Mouse (Mus musculus): ENCODE data around the gene Cartpt. TPM values are rescaled to one million over a fixed set of nuclear protein-coding genes. Genes with fewer than 3 reads are reported as not detected.

Cartpt gene
- polyA plus RNA-seq (2014; fragmentation: Nextera tagmentation; extraction: Ambion mirVana), result 4.1 and 7.2 TPM in 2 replicates

DNA sequence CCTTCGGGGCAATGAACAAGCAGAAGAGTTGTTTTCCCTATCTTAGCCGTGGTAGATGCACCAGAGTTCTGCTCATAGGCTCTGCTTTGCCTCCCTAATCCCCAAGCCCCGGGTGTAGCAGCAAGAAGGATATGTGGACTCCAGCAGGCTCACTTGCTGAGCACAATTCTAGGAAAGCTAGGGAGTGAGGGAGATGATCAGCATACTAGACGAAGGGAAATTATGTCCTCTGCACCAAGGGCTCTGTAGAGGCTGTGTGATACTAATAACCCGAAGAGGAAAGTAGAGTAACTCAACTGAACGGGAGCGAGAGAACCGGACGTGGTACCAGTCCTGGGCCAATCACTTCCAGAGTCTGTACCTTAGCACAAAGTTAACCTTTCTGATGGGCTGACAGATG is at the start of gene Cartpt:
Gene Cartpt (minus strand): TSS at position 127 of the 400 bp plus-strand sequence.
- WGBS, result 41% methylated on average over 9 of the region's 9 CpGs
- DNase-seq (ENCODE audit: low spot score), result no peak
- no peaks in the 10 kb centered on the region for H3K4me1 ChIP-seq (ENCODE audit: control insufficient read depth, insufficient read depth, low read length)

GRCm38 (mm10) chr13:99947417-99947816 is 46.5 kb upstream of the Cartpt start:
- H3K36me3 ChIP-seq (replicated peaks; ENCODE audit: control insufficient read depth, insufficient read depth, low read depth, low read length), result no peaks in the 10 kb centered on the region
- WGBS, result 87% methylated on average over 4 of the region's 4 CpGs
- no peak overlapping the region for H3K27ac ChIP-seq (replicated peaks; ENCODE audit: low read depth, low read length)
- no peak overlapping the region for H3K4me3 ChIP-seq (ENCODE audit: low read depth, low read length)
- H3K9ac ChIP-seq (replicated peaks; ENCODE audit: low read length), result no peak overlapping the region
- DNase-seq (ENCODE audit: low spot score), result no peak
- no peak overlapping the region for H3K4me2 ChIP-seq (ENCODE audit: low read depth, low read length)
- H3K27me3 ChIP-seq (ENCODE audit: control insufficient read depth, insufficient read depth, low read length), result no peaks in the 10 kb centered on the region
- H3K9me3 ChIP-seq (replicated peaks; ENCODE audit: control insufficient read depth, low read length), result no peaks in the 10 kb centered on the region
- ATAC-seq (replicated peaks; ENCODE audit: insufficient number of reproducible peaks, low FRiP score, low TSS enrichment, low read depth), result no peak
- no peaks in the 10 kb centered on the region for H3K4me1 ChIP-seq (ENCODE audit: control insufficient read depth, insufficient read depth, low read length)

More for the DNA sequence above, at the start of gene Cartpt:
- Histone ChIP-seq H3K9ac (replicated peaks; ENCODE audit: low read length) (no peak within 1 kb of the TSS), H3K36me3 (replicated peaks; ENCODE audit: control insufficient read depth, insufficient read depth, low read depth, low read length) (no peaks in the 10 kb centered on the region), H3K27me3 (ENCODE audit: control insufficient read depth, insufficient read depth, low read length) (peaks cover 25% of the 10 kb centered on the region), H3K9me3 (replicated peaks; ENCODE audit: control insufficient read depth, low read length) (no peaks in the 10 kb centered on the region), H3K27ac (replicated peaks; ENCODE audit: low read depth, low read length) (no peak within 1 kb of the TSS), H3K4me3 (ENCODE audit: low read depth, low read length) (no peak within 1 kb of the TSS; the same call in 1 of the 2 replicates), H3K4me2 (ENCODE audit: low read depth, low read length) (peak within 1 kb of the TSS; percentile 43)
- no peak for ATAC-seq (replicated peaks; ENCODE audit: insufficient number of reproducible peaks, low FRiP score, low TSS enrichment, low read depth)

DNA sequence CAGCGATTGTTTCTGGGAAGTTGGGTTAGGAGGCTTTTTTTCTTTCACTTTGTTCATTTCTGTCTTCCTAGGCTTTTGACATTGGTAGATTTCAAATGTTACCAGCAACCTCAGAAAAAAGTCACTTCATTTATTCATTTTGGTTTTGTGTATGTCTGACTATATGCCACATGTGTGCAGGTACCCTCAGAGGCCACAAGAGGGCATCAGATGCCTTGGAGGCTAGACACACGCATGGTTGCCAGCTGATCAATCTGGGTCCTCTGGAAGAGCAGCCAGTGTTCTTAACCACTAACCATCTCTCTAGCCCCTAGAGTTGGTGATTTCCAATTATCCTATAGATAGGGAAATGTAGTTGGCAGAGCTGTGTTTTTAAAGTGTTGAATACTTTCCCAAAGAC is 42.6 kb upstream of the Cartpt start:
- no peak for DNase-seq (ENCODE audit: low spot score)
- no peaks in the 10 kb centered on the region for H3K9me3 ChIP-seq (replicated peaks; ENCODE audit: control insufficient read depth, low read length)
- H3K4me3 ChIP-seq (ENCODE audit: low read depth, low read length), result no peak overlapping the region
- no peaks in the 10 kb centered on the region; the same call in 1 of the 2 replicates for H3K36me3 ChIP-seq (replicated peaks; ENCODE audit: control insufficient read depth, insufficient read depth, low read depth, low read length)
- ATAC-seq (replicated peaks; ENCODE audit: insufficient number of reproducible peaks, low FRiP score, low TSS enrichment, low read depth), result no peak
- H3K9ac ChIP-seq (replicated peaks; ENCODE audit: low read length), result no peak overlapping the region
- H3K27ac ChIP-seq (replicated peaks; ENCODE audit: low read depth, low read length), result no peak overlapping the region
- H3K27me3 ChIP-seq (ENCODE audit: control insufficient read depth, insufficient read depth, low read length), result no peaks in the 10 kb centered on the region
- WGBS, result 92% methylated on average over 2 of the region's 2 CpGs
- no peak overlapping the region for H3K4me2 ChIP-seq (ENCODE audit: low read depth, low read length)
- no peaks in the 10 kb centered on the region for H3K4me1 ChIP-seq (ENCODE audit: control insufficient read depth, insufficient read depth, low read length)

DNA sequence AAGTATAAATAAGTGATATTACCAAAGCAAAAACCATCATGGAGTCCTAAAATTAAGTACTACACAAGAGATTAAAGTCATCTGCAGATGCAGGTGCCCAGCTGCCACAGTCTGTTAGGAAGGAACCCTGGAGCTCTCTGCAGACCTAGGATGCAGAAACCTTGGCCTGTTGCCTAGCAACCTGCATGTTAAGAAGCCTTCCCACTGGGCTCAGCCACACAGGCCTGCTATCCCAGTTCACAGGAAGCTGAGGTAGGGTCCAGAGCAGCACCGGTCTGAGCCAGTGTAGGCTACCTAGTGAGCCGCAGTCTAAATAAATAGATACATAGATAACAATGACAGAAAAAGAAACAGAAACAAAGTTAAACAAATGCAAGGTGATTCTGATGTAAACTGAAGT is 39.7 kb upstream of the Cartpt start:
- Histone ChIP-seq H3K9me3 (replicated peaks; ENCODE audit: control insufficient read depth, low read length) (no peaks in the 10 kb centered on the region), H3K27ac (replicated peaks; ENCODE audit: low read depth, low read length) (no peak overlapping the region), H3K27me3 (ENCODE audit: control insufficient read depth, insufficient read depth, low read length) (no peaks in the 10 kb centered on the region), H3K4me3 (ENCODE audit: low read depth, low read length) (no peak overlapping the region), H3K4me2 (ENCODE audit: low read depth, low read length) (no peak overlapping the region), H3K36me3 (replicated peaks; ENCODE audit: control insufficient read depth, insufficient read depth, low read depth, low read length) (no peaks in the 10 kb centered on the region; the same call in 1 of the 2 replicates), H3K4me1 (ENCODE audit: control insufficient read depth, insufficient read depth, low read length) (no peaks in the 10 kb centered on the region), H3K9ac (replicated peaks; ENCODE audit: low read length) (no peak overlapping the region)
- WGBS, result 22% methylated on average over 2 of the region's 2 CpGs
- ATAC-seq (replicated peaks; ENCODE audit: insufficient number of reproducible peaks, low FRiP score, low TSS enrichment, low read depth) (peak; percentile 85; the same call in 1 of the 2 replicates), DNase-seq (ENCODE audit: low spot score) (peak; percentile 68)

- H3K4me1 ChIP-seq (ENCODE audit: control insufficient read depth, insufficient read depth, low read length), result no peaks in the 10 kb centered on the region
- 80% methylated on average over 8 of the region's 8 CpGs for WGBS
- H3K36me3 ChIP-seq (replicated peaks; ENCODE audit: control insufficient read depth, insufficient read depth, low read depth, low read length), result no peaks in the 10 kb centered on the region; the same call in 1 of the 2 replicates
- DNase-seq (ENCODE audit: low spot score) (no peak), ATAC-seq (replicated peaks; ENCODE audit: insufficient number of reproducible peaks, low FRiP score, low TSS enrichment, low read depth) (no peak)
- no peak overlapping the region for H3K4me2 ChIP-seq (ENCODE audit: low read depth, low read length)
- H3K27ac ChIP-seq (replicated peaks; ENCODE audit: low read depth, low read length), result no peak overlapping the region
- H3K9me3 ChIP-seq (replicated peaks; ENCODE audit: control insufficient read depth, low read length), result no peaks in the 10 kb centered on the region
- H3K4me3 ChIP-seq (ENCODE audit: low read depth, low read length), result no peak overlapping the region
- H3K9ac ChIP-seq (replicated peaks; ENCODE audit: low read length), result no peak overlapping the region
- H3K27me3 ChIP-seq (ENCODE audit: control insufficient read depth, insufficient read depth, low read length), result no peaks in the 10 kb centered on the region
Measured at GRCm38 (mm10) chr13:99939320-99939671, 38.4 kb upstream of the Cartpt start.

- ATAC-seq (replicated peaks; ENCODE audit: insufficient number of reproducible peaks, low FRiP score, low TSS enrichment, low read depth), result no peak
- WGBS, result 81% methylated on average over 10 of the region's 10 CpGs
- no peak overlapping the region for H3K4me3 ChIP-seq (ENCODE audit: low read depth, low read length)
- no peaks in the 10 kb centered on the region for H3K9me3 ChIP-seq (replicated peaks; ENCODE audit: control insufficient read depth, low read length)
- H3K9ac ChIP-seq (replicated peaks; ENCODE audit: low read length), result no peak overlapping the region
- H3K4me1 ChIP-seq (ENCODE audit: control insufficient read depth, insufficient read depth, low read length), result no peaks in the 10 kb centered on the region
- no peak overlapping the region for H3K27ac ChIP-seq (replicated peaks; ENCODE audit: low read depth, low read length)
- H3K36me3 ChIP-seq (replicated peaks; ENCODE audit: control insufficient read depth, insufficient read depth, low read depth, low read length), result no peaks in the 10 kb centered on the region; the same call in 1 of the 2 replicates
- DNase-seq (ENCODE audit: low spot score), result no peak
- no peaks in the 10 kb centered on the region for H3K27me3 ChIP-seq (ENCODE audit: control insufficient read depth, insufficient read depth, low read length)
- no peak overlapping the region for H3K4me2 ChIP-seq (ENCODE audit: low read depth, low read length)
Measured at GRCm38 (mm10) chr13:99938606-99939319, 37.9 kb upstream of the Cartpt start.

DNA sequence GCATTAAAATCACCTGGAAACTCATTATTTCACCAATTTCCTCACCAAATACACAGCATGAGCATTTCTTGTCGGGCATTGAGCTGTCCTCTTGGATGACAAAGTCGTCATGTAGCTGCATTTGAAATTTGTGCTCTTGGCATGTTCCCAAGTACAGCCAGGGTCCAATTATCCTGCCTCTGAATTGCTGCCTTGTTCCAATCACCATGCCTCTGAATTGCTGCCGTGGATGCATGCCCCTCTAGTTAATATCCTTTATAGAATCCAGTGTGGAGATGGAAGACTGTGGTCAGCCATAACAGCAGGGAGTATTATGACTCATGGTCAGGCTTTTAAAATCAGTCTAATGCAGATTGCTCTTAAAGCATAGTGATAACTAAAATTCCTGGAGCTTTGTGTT is 36.9 kb upstream of the Cartpt start:
- Histone ChIP-seq H3K9ac (replicated peaks; ENCODE audit: low read length) (no peak overlapping the region), H3K4me2 (ENCODE audit: low read depth, low read length) (no peak overlapping the region), H3K27ac (replicated peaks; ENCODE audit: low read depth, low read length) (no peak overlapping the region), H3K36me3 (replicated peaks; ENCODE audit: control insufficient read depth, insufficient read depth, low read depth, low read length) (no peaks in the 10 kb centered on the region; the same call in 1 of the 2 replicates), H3K4me1 (ENCODE audit: control insufficient read depth, insufficient read depth, low read length) (no peaks in the 10 kb centered on the region), H3K4me3 (ENCODE audit: low read depth, low read length) (no peak overlapping the region), H3K9me3 (replicated peaks; ENCODE audit: control insufficient read depth, low read length) (no peaks in the 10 kb centered on the region), H3K27me3 (ENCODE audit: control insufficient read depth, insufficient read depth, low read length) (no peaks in the 10 kb centered on the region)
- 54% methylated on average over 3 of the region's 3 CpGs for WGBS
- DNase-seq (ENCODE audit: low spot score), result no peak
- no peak for ATAC-seq (replicated peaks; ENCODE audit: insufficient number of reproducible peaks, low FRiP score, low TSS enrichment, low read depth)

DNA sequence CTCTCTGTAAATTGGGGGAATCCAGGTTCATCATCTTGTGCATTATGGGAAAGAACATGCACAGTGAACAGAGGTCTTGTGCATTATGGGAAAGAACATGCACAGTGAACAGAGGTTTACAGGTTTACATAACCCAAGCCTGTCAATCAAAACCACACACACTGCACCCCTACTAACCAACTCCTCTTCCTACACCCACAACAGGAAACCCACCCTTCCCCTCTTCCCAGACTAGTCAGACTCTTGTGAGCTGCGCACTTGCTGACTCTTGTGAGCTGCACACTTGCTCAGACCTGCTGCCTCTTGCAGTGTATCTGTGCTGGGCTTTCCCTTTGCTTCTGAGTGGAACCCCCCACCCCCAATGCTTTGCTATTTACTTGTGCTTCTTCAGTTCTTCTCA is 31.5 kb upstream of the Cartpt start:
- H3K9me3 ChIP-seq (replicated peaks; ENCODE audit: control insufficient read depth, low read length), result no peaks in the 10 kb centered on the region
- ATAC-seq (replicated peaks; ENCODE audit: insufficient number of reproducible peaks, low FRiP score, low TSS enrichment, low read depth) (no peak), DNase-seq (ENCODE audit: low spot score) (no peak)
- 91% methylated on average over 1 of the region's 1 CpGs for WGBS
- H3K4me1 ChIP-seq (ENCODE audit: control insufficient read depth, insufficient read depth, low read length), result no peaks in the 10 kb centered on the region
- H3K9ac ChIP-seq (replicated peaks; ENCODE audit: low read length), result no peak overlapping the region
- H3K27ac ChIP-seq (replicated peaks; ENCODE audit: low read depth, low read length), result no peak overlapping the region
- H3K4me2 ChIP-seq (ENCODE audit: low read depth, low read length), result no peak overlapping the region
- H3K36me3 ChIP-seq (replicated peaks; ENCODE audit: control insufficient read depth, insufficient read depth, low read depth, low read length), result no peaks in the 10 kb centered on the region
- H3K27me3 ChIP-seq (ENCODE audit: control insufficient read depth, insufficient read depth, low read length), result no peaks in the 10 kb centered on the region
- H3K4me3 ChIP-seq (ENCODE audit: low read depth, low read length), result no peak overlapping the region
